21 mouse cellular contexts compared by ENCODE assay signal in genomic region chr5:41618966-41619365, GRCm38 (mm10).
DNase-seq lines count a peak whose midpoint lies in the region; ATAC-seq lines count a peak whose summit lies in the region.
"Had no signal": no experiment of that assay in that cellular context is flagged by ENCODE, and none has a peak within 500 bp of the region (broad histone marks: within the 10 kb centered on the region; RNA-seq: fewer than 3 reads in every experiment).

No protein-coding gene starts in this region.

- H3K27ac ChIP-seq in forebrain, embryonic 14.5 days (ENCODE audit: low read depth, low read length), result no peak overlapping the region
- no peak overlapping the region for H3K27ac ChIP-seq in forebrain, embryonic 12.5 days
- H3K27ac ChIP-seq: embryonic facial prominence, embryonic 12.5 days; heart, adult 2 months; heart, embryonic 15.5 days; hindbrain, postnatal 0 days; midbrain, embryonic 12.5 days had no signal

- DNase-seq in forebrain, embryonic 14.5 days (ENCODE audit: low spot score), result peak; percentile 6
- DNase-seq in layer of hippocampus, adult 11-12 months (ENCODE audit: low spot score), result peak; percentile 35
- DNase-seq in layer of hippocampus, adult 9-10 months (ENCODE audit: low spot score), result no peak
- DNase-seq in right cerebral cortex, postnatal 10 days (ENCODE audit: low spot score in 2 of 2), result peak; percentile 24 to 41
- DNase-seq in right cerebral cortex, postnatal 4 days, result no peak
- peak; percentile 67 for DNase-seq in telencephalon, adult 2 months (ENCODE audit: low read depth, low spot score)
- DNase-seq in lung, postnatal 25 days (ENCODE audit: low spot score), result no peak
- DNase-seq: adrenal gland, postnatal 10 days; cerebellum, adult 18-20 months; gastrocnemius, postnatal 14 days; heart, adult 2 months; kidney, adult 11 months; kidney, postnatal 14 days; liver; lung, adult 18-20 months; thymus, adult 2 months had no signal

- H3K4me2 ChIP-seq in forebrain, embryonic 14.5 days (ENCODE audit: low read length), result no peak overlapping the region
- H3K4me2 ChIP-seq in forebrain, embryonic 12.5 days, result no peak overlapping the region
- H3K4me2 ChIP-seq: embryonic facial prominence, embryonic 12.5 days; heart, embryonic 15.5 days; midbrain, embryonic 12.5 days had no signal

- H3K36me3 ChIP-seq in forebrain, embryonic 14.5 days (ENCODE audit: control insufficient read depth, insufficient read depth, low read length), result no peaks in the 10 kb centered on the region
- H3K36me3 ChIP-seq in forebrain, embryonic 12.5 days (replicated peaks), result no peaks in the 10 kb centered on the region
- H3K36me3 ChIP-seq: embryonic facial prominence, embryonic 12.5 days; heart, embryonic 15.5 days; midbrain, embryonic 12.5 days had no signal

- H3K27me3 ChIP-seq in forebrain, embryonic 14.5 days (replicated peaks; ENCODE audit: control insufficient read depth, insufficient read depth, low read length), result no peaks in the 10 kb centered on the region
- H3K27me3 ChIP-seq in forebrain, embryonic 12.5 days, result no peaks in the 10 kb centered on the region
- H3K27me3 ChIP-seq: embryonic facial prominence, embryonic 12.5 days; midbrain, embryonic 12.5 days had no signal

- no peak overlapping the region for H3K4me3 ChIP-seq in forebrain, embryonic 14.5 days (ENCODE audit: low read depth, low read length)
- no peak overlapping the region for H3K4me3 ChIP-seq in forebrain, embryonic 12.5 days (replicated peaks)
- H3K4me3 ChIP-seq: embryonic facial prominence, embryonic 12.5 days; heart, adult 2 months; heart, embryonic 15.5 days; midbrain, embryonic 12.5 days had no signal

- H3K9ac ChIP-seq in forebrain, embryonic 14.5 days (ENCODE audit: low read length), result no peak overlapping the region
- no peak overlapping the region for H3K9ac ChIP-seq in forebrain, embryonic 12.5 days
- H3K9ac ChIP-seq: embryonic facial prominence, embryonic 12.5 days; heart, embryonic 15.5 days; midbrain, embryonic 12.5 days had no signal

- no peaks in the 10 kb centered on the region for H3K4me1 ChIP-seq in forebrain, embryonic 14.5 days (ENCODE audit: control insufficient read depth, insufficient read depth, low read length)
- no peaks in the 10 kb centered on the region for H3K4me1 ChIP-seq in forebrain, embryonic 12.5 days
- H3K4me1 ChIP-seq: embryonic facial prominence, embryonic 12.5 days; midbrain, embryonic 12.5 days had no signal

- H3K9me3 ChIP-seq in forebrain, embryonic 14.5 days (replicated peaks; ENCODE audit: control insufficient read depth, low read length), result no peaks in the 10 kb centered on the region
- no peaks in the 10 kb centered on the region for H3K9me3 ChIP-seq in forebrain, embryonic 12.5 days
- H3K9me3 ChIP-seq: embryonic facial prominence, embryonic 12.5 days; heart, embryonic 15.5 days; midbrain, embryonic 12.5 days had no signal

- no peak for ATAC-seq in forebrain, embryonic 14.5 days
- ATAC-seq in forebrain, embryonic 12.5 days (ENCODE audit: low FRiP score), result no peak
- ATAC-seq: hindbrain, postnatal 0 days had no signal

- WGBS in forebrain, embryonic 14.5 days, result 81% methylated on average over 1 of the region's 1 CpGs
- 81% methylated on average over 1 of the region's 1 CpGs for WGBS in forebrain, embryonic 12.5 days

Comparison
In these comparisons a context has a peak if more than half of its experiments do, and no peak if none do; other contexts are left out.
1. DNase-seq: peak in forebrain, embryonic 14.5 days (single experiment), layer of hippocampus, adult 11-12 months (single experiment), right cerebral cortex, postnatal 10 days (2 of 2) and telencephalon, adult 2 months (single experiment); none in layer of hippocampus, adult 9-10 months (single experiment), right cerebral cortex, postnatal 4 days (single experiment) and lung, postnatal 25 days (single experiment).